Mouse (Mus musculus) midbrain, embryonic 16.5 days (tissue): Measurements from ENCODE around the gene Dhrs4. TPM values are rescaled to one million over a fixed set of nuclear protein-coding genes. Genes with fewer than 3 reads are reported as not detected.
A peak's percentile ranks its signal among the peaks of the same experiment; 100 is the strongest.

ENCODE experiments used
- ATAC-seq: fragments of 200-750 bp; cut with Nextera tagmentation; 2 replicates; pipeline ENCODE4 v1.8.0; 2017; ENCODE audit warnings: moderate TSS enrichment
- H3K27ac ChIP-seq: fragments of 300-500 bp; sonication (generic); 2 replicates; pipeline ENCODE4 v1.5.1; 2014; ENCODE audit warnings: mild to moderate bottlenecking, low read length, mixed read lengths
- H3K27me3 ChIP-seq: fragments of 300-500 bp; sonication (generic); 2 replicates; pipeline ENCODE4 v1.6.1; 2014; ENCODE audit warnings: low read depth, low read length, mixed read lengths; ENCODE audit not compliant: control insufficient read depth, insufficient read depth
- H3K36me3 ChIP-seq: fragments of 300-500 bp; sonication (generic); 2 replicates; pipeline ENCODE4 v1.6.1; 2014; ENCODE audit warnings: mild to moderate bottlenecking, low read length, moderate library complexity, mixed read lengths; ENCODE audit not compliant: control insufficient read depth, insufficient read depth
- H3K4me1 ChIP-seq: fragments of 300-500 bp; sonication (generic); 2 replicates; pipeline ENCODE4 v1.6.1; 2014; ENCODE audit warnings: mild to moderate bottlenecking, low read length, mixed read lengths; ENCODE audit not compliant: control insufficient read depth, insufficient read depth
- H3K4me2 ChIP-seq: fragments of 300-500 bp; sonication (generic); 2 replicates; pipeline ENCODE4 v1.6.1; 2014; ENCODE audit warnings: mild to moderate bottlenecking, low read length, mixed read lengths
- H3K4me3 ChIP-seq: fragments of 300-500 bp; sonication (generic); 2 replicates; pipeline ENCODE4 v1.5.1; 2014; ENCODE audit warnings: low read depth, mild to moderate bottlenecking, low read length, moderate library complexity, mixed read lengths
- H3K9ac ChIP-seq: fragments of 300-500 bp; sonication (generic); 2 replicates; pipeline ENCODE4 v1.6.1; 2014; ENCODE audit warnings: low read depth, low read length, mixed read lengths
- H3K9me3 ChIP-seq: fragments of 300-500 bp; sonication (generic); replicated peaks from 2 replicates; pipeline ENCODE4 v1.6.1; 2014; ENCODE audit warnings: mild to moderate bottlenecking, low read length, mixed read lengths; ENCODE audit not compliant: control insufficient read depth, poor library complexity, severe bottlenecking
- WGBS: fragments of 180-500 bp; shearing (Covaris S2); extraction: QIAGEN DNeasy Blood & Tissue Kit; methylation state at CpG from one replicate; pipeline ENCODE4 v1.1.7; 2014; 5-methylcytosine and 5-hydroxymethylcytosine counted together
- polyA plus RNA-seq: library from polyadenylated mRNA; unstranded; fragments of >200 nt; fragmentation: Nextera tagmentation; extraction: Ambion mirVana; gene quantifications from 2 replicates; pipeline ENCODE4 v1.2.1, GENCODE M21; 2015

Gene Dhrs4
- polyA plus RNA-seq, 1 experiment from 2014 or later, result 22.2 TPM

GRCm38 (mm10) chr14:55515846-55516245 lies 37.3 kb downstream of the Dhrs4 start:
- no peak overlapping the region for H3K4me3 ChIP-seq
- no peaks in the 10 kb centered on the region for H3K9me3 ChIP-seq
- no peak overlapping the region for H3K27ac ChIP-seq
- peaks cover 14% of the 10 kb centered on the region for H3K4me1 ChIP-seq
- no peaks in the 10 kb centered on the region for H3K36me3 ChIP-seq
- H3K4me2 ChIP-seq, result no peak overlapping the region
- no peaks in the 10 kb centered on the region for H3K27me3 ChIP-seq
- WGBS, result 89% methylated on average over 4 of the region's 4 CpGs
- ATAC-seq, result no peak
- no peak overlapping the region for H3K9ac ChIP-seq

GRCm38 (mm10) chr14:55518897-55519296 lies 40.3 kb downstream of the Dhrs4 start:
- Histone ChIP-seq H3K27ac (peak overlapping the region; percentile 62; the same call in 1 of the 2 replicates), H3K9me3 (no peaks in the 10 kb centered on the region), H3K4me1 (peaks cover 14% of the 10 kb centered on the region), H3K27me3 (peaks cover 4% of the 10 kb centered on the region), H3K36me3 (no peaks in the 10 kb centered on the region), H3K9ac (no peak overlapping the region), H3K4me3 (no peak overlapping the region), H3K4me2 (0 out of 2 replicates have a peak overlapping the region, but pooled peaks have one; percentile 10)
- ATAC-seq, result peak; percentile 61
- 11% methylated on average over 2 of the region's 2 CpGs for WGBS

GRCm38 (mm10) chr14:55519604-55520003 lies 41.0 kb downstream of the Dhrs4 start:
- H3K27ac ChIP-seq, result peak overlapping the region; percentile 34

GRCm38 (mm10) chr14:55520451-55521361 lies 42.1 kb downstream of the Dhrs4 start:
- Histone ChIP-seq H3K36me3 (no peaks in the 10 kb centered on the region), H3K4me2 (peak overlapping the region; percentile 82), H3K9me3 (no peaks in the 10 kb centered on the region), H3K9ac (peak overlapping the region; percentile 82), H3K4me1 (peaks cover 14% of the 10 kb centered on the region), H3K4me3 (peak overlapping the region; percentile 45), H3K27ac (peak overlapping the region; percentile 84), H3K27me3 (peaks cover 4% of the 10 kb centered on the region)
- peak; percentile 86 for ATAC-seq
- under 1% methylated on average over 61 of the region's 61 CpGs for WGBS

More at GRCm38 (mm10) chr14:55519604-55520003, 41.0 kb downstream of the Dhrs4 start:
- peaks cover 4% of the 10 kb centered on the region for H3K27me3 ChIP-seq
- no peak overlapping the region for H3K9ac ChIP-seq
- H3K4me1 ChIP-seq, result peaks cover 14% of the 10 kb centered on the region
- WGBS, result 53% methylated on average over 4 of the region's 4 CpGs
- H3K4me2 ChIP-seq, result peak overlapping the region; percentile 31; the same call in 1 of the 2 replicates
- H3K9me3 ChIP-seq, result no peaks in the 10 kb centered on the region
- no peaks in the 10 kb centered on the region for H3K36me3 ChIP-seq
- 0 out of 2 replicates have a peak, but pooled peaks have one; percentile 4 for ATAC-seq
- no peak overlapping the region for H3K4me3 ChIP-seq

GRCm38 (mm10) chr14:55524062-55524461 lies 45.5 kb downstream of the Dhrs4 start:
- no peak overlapping the region for H3K4me3 ChIP-seq
- no peak overlapping the region for H3K4me2 ChIP-seq
- H3K9ac ChIP-seq, result no peak overlapping the region
- H3K9me3 ChIP-seq, result no peaks in the 10 kb centered on the region
- peaks cover 10% of the 10 kb centered on the region for H3K4me1 ChIP-seq
- H3K27me3 ChIP-seq, result peaks cover 4% of the 10 kb centered on the region
- H3K36me3 ChIP-seq, result no peaks in the 10 kb centered on the region
- WGBS, result 53% methylated on average over 4 of the region's 4 CpGs
- no peak overlapping the region for H3K27ac ChIP-seq
- ATAC-seq, result no peak

GRCm38 (mm10) chr14:55524785-55525184 lies 46.2 kb downstream of the Dhrs4 start, which contains the start of gene Nrl:
Nrl (minus strand) TSS chr14:55524981.
- no peak for ATAC-seq
- Histone ChIP-seq H3K27me3 (peaks cover 4% of the 10 kb centered on the region), H3K27ac (no peak within 1 kb of the TSS), H3K9me3 (no peaks in the 10 kb centered on the region), H3K4me3 (no peak within 1 kb of the TSS), H3K36me3 (no peaks in the 10 kb centered on the region), H3K4me2 (no peak within 1 kb of the TSS), H3K9ac (no peak within 1 kb of the TSS), H3K4me1 (peaks cover 3% of the 10 kb centered on the region)
- 42% methylated on average over 8 of the region's 8 CpGs for WGBS

- Histone ChIP-seq H3K27me3 (peaks cover 4% of the 10 kb centered on the region), H3K27ac (no peak overlapping the region), H3K9ac (no peak overlapping the region), H3K4me3 (no peak overlapping the region), H3K36me3 (no peaks in the 10 kb centered on the region), H3K4me1 (no peaks in the 10 kb centered on the region), H3K9me3 (no peaks in the 10 kb centered on the region), H3K4me2 (no peak overlapping the region)
- no peak for ATAC-seq
- 78% methylated on average over 2 of the region's 2 CpGs for WGBS
Measured at GRCm38 (mm10) chr14:55526674-55527073, 48.1 kb downstream of the Dhrs4 start.

- H3K9ac ChIP-seq, result no peak overlapping the region
- no peaks in the 10 kb centered on the region for H3K36me3 ChIP-seq
- no peaks in the 10 kb centered on the region for H3K9me3 ChIP-seq
- H3K27me3 ChIP-seq, result no peaks in the 10 kb centered on the region
- H3K4me1 ChIP-seq, result no peaks in the 10 kb centered on the region
- no peak overlapping the region for H3K27ac ChIP-seq
- WGBS, result 22% methylated on average over 3 of the region's 3 CpGs
- H3K4me3 ChIP-seq, result no peak overlapping the region
- H3K4me2 ChIP-seq, result no peak overlapping the region
- ATAC-seq, result no peak
Measured at GRCm38 (mm10) chr14:55527940-55528339, 49.4 kb downstream of the Dhrs4 start.

- no peak for ATAC-seq
- WGBS, result 55% methylated on average over 6 of the region's 6 CpGs
Measured at GRCm38 (mm10) chr14:55536116-55536745, 57.7 kb downstream of the Dhrs4 start.

More at GRCm38 (mm10) chr14:55536116-55536745, 57.7 kb downstream of the Dhrs4 start:
- no peaks in the 10 kb centered on the region for H3K27me3 ChIP-seq
- H3K36me3 ChIP-seq, result no peaks in the 10 kb centered on the region
- H3K4me2 ChIP-seq, result no peak overlapping the region
- H3K27ac ChIP-seq, result no peak overlapping the region
- peaks cover 3% of the 10 kb centered on the region for H3K4me1 ChIP-seq
- no peak overlapping the region for H3K4me3 ChIP-seq
- H3K9ac ChIP-seq, result no peak overlapping the region
- no peaks in the 10 kb centered on the region for H3K9me3 ChIP-seq
